Mouse (Mus musculus) intestine, embryonic 14.5 days (tissue): ENCODE data around the gene Hoxa4. TPM values are rescaled to one million over a fixed set of nuclear protein-coding genes. Genes with fewer than 3 reads are reported as not detected.

Experiments used
- ATAC-seq: fragments of 200-750 bp; cut with Nextera tagmentation; replicated peaks from 2 replicates; pipeline ENCODE4 v1.8.0; 2017; ENCODE audit warnings: low read depth, moderate number of reproducible peaks, moderate TSS enrichment, moderate library complexity; ENCODE audit not compliant: low FRiP score, low TSS enrichment
- DNase-seq: peaks from one replicate; pipeline ENCODE4 v3.0.0-alpha.2; 2018; ENCODE audit warnings: low spot score
- H3K27ac ChIP-seq: fragments of 300-500 bp; sonication (generic); 2 replicates; pipeline ENCODE4 v1.5.1; 2014; ENCODE audit warnings: low read depth, mild to moderate bottlenecking, control low read depth
- H3K27me3 ChIP-seq: fragments of 300-500 bp; sonication (generic); replicated peaks from 2 replicates; pipeline ENCODE4 v1.6.1; 2014; ENCODE audit warnings: low read length, control low read depth; ENCODE audit not compliant: control insufficient read depth, insufficient read depth
- H3K36me3 ChIP-seq: fragments of 300-500 bp; sonication (generic); 2 replicates; pipeline ENCODE4 v1.6.1; 2014; ENCODE audit warnings: low read length, control low read depth; ENCODE audit not compliant: control insufficient read depth, insufficient read depth
- H3K4me1 ChIP-seq: fragments of 300-500 bp; sonication (generic); replicated peaks from 2 replicates; pipeline ENCODE4 v1.6.1; 2014; ENCODE audit warnings: low read length, control low read depth, mixed read lengths; ENCODE audit not compliant: control insufficient read depth, insufficient read depth
- H3K4me2 ChIP-seq: fragments of 300-500 bp; sonication (generic); 2 replicates; pipeline ENCODE4 v1.6.1; 2014; ENCODE audit warnings: low read length
- H3K4me3 ChIP-seq: fragments of 300-500 bp; sonication (generic); 2 replicates; pipeline ENCODE4 v1.5.1; 2014; ENCODE audit warnings: low read depth, low read length, control low read depth, mixed read lengths
- H3K9ac ChIP-seq: fragments of 300-500 bp; sonication (generic); 2 replicates; pipeline ENCODE4 v1.6.1; 2014; ENCODE audit warnings: mild to moderate bottlenecking, low read length
- H3K9me3 ChIP-seq: fragments of 300-500 bp; sonication (generic); 2 replicates; pipeline ENCODE4 v1.6.1; 2016; ENCODE audit warnings: low read length, control low read depth; ENCODE audit not compliant: control insufficient read depth
- WGBS: fragments of 180-500 bp; shearing (Covaris S2); extraction: QIAGEN DNeasy Blood & Tissue Kit; methylation state at CpG from one replicate; pipeline ENCODE4 v1.1.7; 2014; 5-methylcytosine and 5-hydroxymethylcytosine counted together
- polyA plus RNA-seq: library from polyadenylated mRNA; unstranded; fragments of >200 nt; fragmentation: Nextera tagmentation; extraction: Ambion mirVana; gene quantifications from 2 replicates; pipeline ENCODE4 v1.2.1, GENCODE M21; 2014

Gene Hoxa4
- polyA plus RNA-seq, 1 experiment from 2014 or later: 7.5 TPM

DNA sequence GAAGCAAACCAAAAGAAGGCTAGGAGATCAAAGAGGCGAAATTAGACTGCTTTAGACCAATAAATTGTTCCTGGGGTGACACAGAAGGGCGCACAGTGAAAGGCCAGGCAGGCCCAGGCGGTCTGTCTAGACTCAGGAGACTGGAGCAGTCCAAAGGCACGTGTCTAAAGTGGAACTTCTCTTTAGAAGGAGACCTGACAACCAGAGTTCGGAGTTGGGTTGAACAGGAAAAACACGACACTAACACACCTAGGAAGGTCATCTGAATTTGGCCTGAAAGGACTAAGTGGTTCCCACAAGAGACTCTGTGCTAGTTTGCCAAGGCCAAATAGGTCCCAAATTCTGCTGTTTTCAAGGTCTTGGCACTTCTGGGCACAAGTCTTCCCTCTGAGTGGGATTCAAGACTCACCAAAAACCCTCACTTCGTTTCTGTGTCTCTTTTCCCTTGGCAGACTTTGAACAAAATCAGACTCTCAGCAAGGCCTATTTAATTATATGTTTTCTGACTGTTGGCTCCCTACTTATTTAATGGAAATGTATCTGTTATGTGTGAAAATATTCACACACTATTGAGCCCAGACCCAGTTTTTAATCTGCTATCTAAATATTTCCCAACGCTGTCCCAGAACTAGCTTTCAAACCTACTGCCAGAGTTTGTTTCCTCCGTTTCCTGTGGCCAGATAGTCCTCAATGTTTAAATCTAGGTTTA is 27.8 kb upstream of the Hoxa4 start:
- no peak overlapping the region for H3K9ac ChIP-seq
- DNase-seq (no peak), ATAC-seq (no peak)
- no peaks in the 10 kb centered on the region for H3K36me3 ChIP-seq
- H3K9me3 ChIP-seq: no peaks in the 10 kb centered on the region
- peaks cover 23% of the 10 kb centered on the region; the same call in 1 of the 2 replicates for H3K4me1 ChIP-seq
- H3K4me2 ChIP-seq: peak overlapping the region; percentile 96
- H3K27ac ChIP-seq: no peak overlapping the region
- H3K27me3 ChIP-seq: peaks cover 95% of the 10 kb centered on the region
- WGBS: 54% methylated on average over 9 of the region's 9 CpGs
- no peak overlapping the region for H3K4me3 ChIP-seq

DNA sequence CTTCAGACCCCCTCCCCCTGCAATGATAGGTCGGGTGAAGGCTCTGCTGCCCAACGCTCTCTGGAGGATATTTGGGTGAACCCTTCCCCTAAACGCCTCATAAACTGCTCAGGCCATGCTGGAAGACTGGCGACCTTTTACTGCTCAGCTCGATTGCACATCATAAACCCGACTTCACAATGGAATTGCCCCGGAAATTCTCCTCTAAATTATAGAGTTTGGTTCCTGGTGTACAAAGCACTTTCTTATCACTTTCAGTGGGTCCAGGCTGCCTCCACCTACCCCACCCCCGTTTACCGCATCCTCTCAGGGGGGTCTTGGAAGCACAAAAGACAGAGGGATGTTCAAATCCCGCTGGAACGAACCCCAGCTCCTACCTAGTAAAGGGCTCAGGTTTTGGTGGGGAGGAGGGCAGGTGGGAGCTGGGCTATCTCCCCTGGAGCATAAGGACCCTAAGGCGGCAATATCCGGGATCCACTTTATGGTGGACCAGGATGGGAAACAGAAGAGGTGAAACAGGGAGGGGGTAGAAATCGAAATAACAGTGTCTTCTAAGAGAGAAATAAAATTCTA is 27.2 kb upstream of the Hoxa4 start:
- no peaks in the 10 kb centered on the region for H3K36me3 ChIP-seq
- WGBS: 38% methylated on average over 14 of the region's 14 CpGs
- no peaks in the 10 kb centered on the region for H3K9me3 ChIP-seq
- peak overlapping the region; percentile 96; the same call in 1 of the 2 replicates for H3K4me2 ChIP-seq
- H3K4me1 ChIP-seq: peaks cover 24% of the 10 kb centered on the region; the same call in 1 of the 2 replicates
- H3K4me3 ChIP-seq: no peak overlapping the region
- no peak overlapping the region for H3K9ac ChIP-seq
- H3K27me3 ChIP-seq: peaks cover 95% of the 10 kb centered on the region
- H3K27ac ChIP-seq: no peak overlapping the region
- ATAC-seq (no peak), DNase-seq (no peak)

DNA sequence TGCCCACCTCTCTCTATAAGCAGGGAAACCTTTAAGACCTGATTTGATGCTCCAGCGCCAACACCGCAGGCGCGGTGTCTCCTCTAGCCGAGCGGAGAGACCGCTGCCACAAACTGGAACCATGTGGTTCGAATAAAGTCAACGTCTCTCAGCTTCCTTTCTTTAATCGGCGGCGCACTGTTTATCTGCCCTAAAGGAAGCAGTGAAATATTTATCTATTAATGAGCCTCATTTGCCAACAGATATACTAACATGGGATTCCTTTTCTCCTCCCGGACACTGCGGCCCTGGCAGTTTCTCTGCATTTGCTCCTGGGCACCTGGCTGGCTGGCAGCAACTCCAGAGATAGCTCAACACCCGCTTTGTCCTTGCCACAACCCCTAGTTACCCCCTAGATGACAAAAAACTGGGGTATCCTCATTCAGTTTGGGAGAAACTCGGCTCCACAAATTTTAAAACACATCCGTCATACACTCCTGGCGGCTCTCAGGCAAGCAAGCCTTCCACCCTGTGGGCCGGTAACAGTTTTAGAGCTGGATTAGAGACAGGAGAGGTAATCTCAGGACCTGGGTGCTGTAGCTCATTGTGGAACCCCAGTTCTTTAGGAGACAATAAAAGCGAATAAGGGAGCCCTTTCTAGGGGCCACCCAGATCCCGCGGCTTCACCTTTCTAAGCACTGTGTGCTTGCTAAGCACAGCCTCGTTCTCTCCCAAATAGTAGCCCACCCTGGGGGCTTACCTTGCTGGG is 26.5 kb upstream of the Hoxa4 start:
- Histone ChIP-seq H3K9ac (peak overlapping the region; percentile 43), H3K4me3 (peak overlapping the region; percentile 50), H3K27ac (peak overlapping the region; percentile 52), H3K4me2 (peak overlapping the region; percentile 64), H3K36me3 (no peaks in the 10 kb centered on the region), H3K27me3 (peaks cover 94% of the 10 kb centered on the region), H3K4me1 (peaks cover 27% of the 10 kb centered on the region; the same call in 1 of the 2 replicates), H3K9me3 (no peaks in the 10 kb centered on the region)
- DNase-seq (no peak), ATAC-seq (no peak)
- WGBS: 17% methylated on average over 23 of the region's 23 CpGs

DNA sequence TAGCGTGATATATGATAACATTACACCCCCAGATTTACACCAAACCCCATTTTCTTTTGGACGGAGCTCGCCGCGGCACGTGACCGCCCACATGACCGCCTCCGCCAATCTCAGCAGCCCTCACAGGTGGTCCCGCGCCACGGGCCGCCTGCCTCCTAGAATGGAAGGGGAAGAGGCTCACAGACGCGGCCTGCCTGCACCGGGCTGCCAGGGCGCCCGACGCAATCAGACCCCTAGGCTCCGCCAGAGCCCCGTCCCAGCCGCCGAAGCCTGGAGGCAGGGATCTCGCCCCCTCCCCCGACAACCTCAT is 25.9 kb upstream of the Hoxa4 start:
- Histone ChIP-seq H3K4me2 (peak overlapping the region; percentile 64), H3K27ac (peak overlapping the region; percentile 55), H3K9me3 (no peaks in the 10 kb centered on the region), H3K4me3 (peak overlapping the region; percentile 50), H3K9ac (peak overlapping the region; percentile 57), H3K27me3 (peaks cover 94% of the 10 kb centered on the region), H3K36me3 (no peaks in the 10 kb centered on the region), H3K4me1 (peaks cover 31% of the 10 kb centered on the region; the same call in 1 of the 2 replicates)
- DNase-seq (peak; percentile 90), ATAC-seq (peak; percentile 71)
- under 1% methylated on average over 25 of the region's 25 CpGs for WGBS

DNA sequence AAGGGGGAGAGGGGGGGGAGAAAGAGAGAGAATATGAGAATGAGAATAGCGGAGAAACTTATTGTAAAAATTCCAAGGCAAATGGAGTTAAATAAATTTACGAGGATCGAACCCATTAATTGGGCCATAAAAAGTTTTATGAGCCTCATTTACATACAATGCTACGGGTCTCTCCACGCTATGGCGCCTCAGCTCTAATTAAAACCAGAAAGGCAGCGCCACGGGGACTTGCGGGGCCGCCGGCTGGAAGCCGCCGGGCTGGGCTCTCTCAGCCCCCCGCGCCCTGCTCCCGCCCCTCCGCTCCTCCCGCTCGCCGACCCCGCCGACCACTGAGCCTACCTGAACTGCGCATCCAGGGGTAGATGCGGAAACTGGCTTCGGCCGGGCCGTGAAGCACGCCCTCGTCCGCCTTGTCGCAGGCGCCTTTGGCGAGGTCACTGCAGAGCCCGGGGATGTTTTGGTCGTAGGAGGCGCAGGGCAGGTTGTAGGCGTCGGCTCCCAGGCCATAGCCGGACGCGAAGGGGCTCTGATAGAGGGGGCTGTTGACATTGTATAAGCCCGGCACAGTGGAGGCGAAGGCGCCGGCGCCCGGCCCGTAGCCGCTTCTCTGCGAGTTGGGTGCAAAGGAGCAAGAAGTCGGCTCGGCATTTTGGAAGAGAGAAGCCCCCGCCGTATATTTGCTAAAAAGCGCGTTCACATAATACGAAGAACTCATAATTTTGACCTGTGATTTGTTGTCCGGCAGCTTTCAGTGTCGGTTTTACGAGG is 25.3 kb upstream of the Hoxa4 start:
- 1% methylated on average over 59 of the region's 60 CpGs for WGBS
- ATAC-seq: 0 out of 2 replicates have a peak, but pooled peaks have one; percentile 14

DNA sequence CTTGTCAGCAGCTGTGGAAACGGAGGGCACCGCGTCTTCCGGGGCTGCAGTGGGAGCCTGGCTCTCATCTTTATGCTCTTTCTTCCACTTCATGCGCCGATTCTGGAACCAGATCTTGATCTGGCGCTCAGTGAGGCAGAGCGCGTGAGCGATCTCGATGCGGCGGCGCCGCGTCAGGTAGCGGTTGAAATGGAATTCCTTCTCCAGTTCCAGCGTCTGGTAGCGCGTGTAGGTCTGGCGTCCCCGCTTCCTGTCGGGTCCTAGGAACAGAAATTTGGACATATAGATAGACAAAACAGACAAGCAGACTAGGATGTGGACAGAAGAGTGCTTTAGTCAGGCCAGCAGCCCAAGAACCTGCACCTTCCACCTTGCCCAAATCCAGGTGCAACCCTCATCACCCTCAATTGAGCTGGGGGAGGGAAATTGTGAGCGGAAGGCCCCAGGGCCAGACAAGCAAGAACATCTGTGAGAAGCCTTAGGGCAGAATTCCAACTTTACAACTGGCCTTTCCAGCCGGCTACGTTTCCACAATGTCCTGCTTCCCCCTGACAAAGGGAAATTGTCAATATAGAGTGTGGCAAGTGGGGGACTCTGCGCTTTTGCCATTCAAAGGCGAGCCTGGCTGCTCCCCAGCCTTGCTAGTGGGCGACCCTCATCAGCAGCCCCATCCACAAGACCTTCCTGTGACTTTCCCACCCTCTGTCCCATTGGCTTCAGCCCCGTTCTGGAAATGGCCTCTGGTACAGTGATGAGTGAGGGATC is 24.4 kb upstream of the Hoxa4 start:
- Histone ChIP-seq H3K4me3 (peak overlapping the region; percentile 50), H3K36me3 (no peaks in the 10 kb centered on the region), H3K4me2 (peak overlapping the region; percentile 64), H3K9me3 (no peaks in the 10 kb centered on the region), H3K9ac (peak overlapping the region; percentile 57), H3K4me1 (peaks cover 30% of the 10 kb centered on the region; the same call in 1 of the 2 replicates), H3K27me3 (peaks cover 92% of the 10 kb centered on the region), H3K27ac (no peak overlapping the region)
- 5% methylated on average over 30 of the region's 30 CpGs for WGBS
- DNase-seq (peak; percentile 78), ATAC-seq (no peak)

More for the DNA sequence above, 25.3 kb upstream of the Hoxa4 start:
- Histone ChIP-seq H3K9me3 (no peaks in the 10 kb centered on the region), H3K36me3 (no peaks in the 10 kb centered on the region), H3K27me3 (peaks cover 92% of the 10 kb centered on the region), H3K9ac (peak overlapping the region; percentile 57), H3K4me1 (peaks cover 31% of the 10 kb centered on the region; the same call in 1 of the 2 replicates), H3K4me3 (peak overlapping the region; percentile 50), H3K27ac (peak overlapping the region; percentile 55; the same call in 1 of the 2 replicates), H3K4me2 (peak overlapping the region; percentile 64)
- DNase-seq: no peak

DNA sequence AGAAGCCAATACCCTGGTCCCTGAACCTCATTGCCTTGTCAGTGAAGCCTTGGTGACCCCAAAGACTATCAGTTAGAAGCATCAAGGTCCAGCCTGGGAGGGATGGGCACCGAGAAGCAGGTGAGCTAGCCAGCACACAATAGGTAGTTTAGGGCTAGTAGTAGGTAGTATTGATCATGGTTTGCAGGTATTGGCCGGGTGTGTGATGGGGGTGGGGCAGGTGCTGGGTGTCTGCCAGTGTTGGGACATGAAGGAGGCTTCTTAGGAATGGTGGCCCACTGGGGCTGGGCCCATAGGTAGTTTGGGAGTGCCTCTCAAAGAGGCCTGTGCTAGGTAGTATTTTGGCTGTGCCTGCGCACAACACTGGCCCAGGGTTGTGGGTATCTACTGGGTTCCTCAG is 23.5 kb upstream of the Hoxa4 start:
- no peaks in the 10 kb centered on the region for H3K9me3 ChIP-seq
- DNase-seq (no peak), ATAC-seq (no peak)
- H3K27me3 ChIP-seq: peaks cover 89% of the 10 kb centered on the region
- H3K27ac ChIP-seq: no peak overlapping the region
- peaks cover 25% of the 10 kb centered on the region; the same call in 1 of the 2 replicates for H3K4me1 ChIP-seq
- no peak overlapping the region for H3K9ac ChIP-seq
- no peak overlapping the region for H3K4me3 ChIP-seq
- H3K4me2 ChIP-seq: peak overlapping the region; percentile 64; the same call in 1 of the 2 replicates
- WGBS: 41% methylated on average over 3 of the region's 3 CpGs
- H3K36me3 ChIP-seq: no peaks in the 10 kb centered on the region
